Mouse (Mus musculus) thymus, postnatal 4 days (tissue): ENCODE measurements around the gene Gm11564.
"Not testable (repeated sequence)": the region's sequence is repeated elsewhere in the genome, so short reads cannot be mapped to it uniquely, and the experiment has no call there.

Source experiments
- DNase-seq: peaks from one replicate; pipeline ENCODE4 v3.0.0; 2021

The Gm11564 gene

DNA sequence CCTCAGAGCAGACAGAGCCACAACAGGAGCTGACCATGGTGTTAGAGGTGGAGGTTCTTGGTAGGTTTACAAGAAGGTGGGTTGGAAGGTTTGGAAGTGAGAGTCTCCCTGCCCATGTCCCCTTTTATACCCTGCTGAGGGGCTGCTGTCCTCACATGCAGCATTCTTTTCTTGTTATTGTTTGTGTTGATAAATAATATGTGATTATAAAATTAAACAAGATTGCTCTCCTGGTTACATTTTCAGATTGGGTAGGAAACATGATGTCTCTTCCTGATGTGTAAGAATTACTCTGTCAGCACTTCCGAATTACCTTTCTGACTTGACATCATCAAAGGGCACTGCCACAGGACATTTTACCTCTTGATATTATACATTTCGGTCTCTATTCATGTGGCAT, at the start of gene Gm11564:
Gm11564 (minus strand) TSS at position 101 of the 400 bp plus-strand sequence.
- not testable (repeated sequence) for DNase-seq

DNA sequence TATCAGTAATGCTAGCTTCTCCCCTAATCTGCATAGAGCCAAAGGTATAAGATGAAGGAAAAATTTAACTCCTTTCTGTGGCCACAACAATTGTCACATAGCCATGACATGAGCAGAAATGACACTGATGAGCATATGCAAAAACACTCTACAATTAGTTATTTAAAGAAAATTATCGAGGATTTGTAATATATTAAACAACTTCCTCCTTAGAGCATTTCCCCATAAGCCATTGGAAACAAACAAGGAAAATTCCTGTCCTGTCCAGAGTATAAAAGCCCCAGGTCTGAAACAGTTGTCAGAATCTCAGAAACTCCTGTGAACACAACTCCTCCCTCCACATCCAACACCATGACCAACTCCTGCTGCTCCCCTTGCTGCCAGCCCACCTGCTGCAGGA, 48.7 kb upstream of the Gm11564 start, which contains the start of gene Gm11559:
Gm11559 (plus strand) TSS at position 301 of the 400 bp plus-strand sequence.
- DNase-seq: not testable (repeated sequence)

DNA sequence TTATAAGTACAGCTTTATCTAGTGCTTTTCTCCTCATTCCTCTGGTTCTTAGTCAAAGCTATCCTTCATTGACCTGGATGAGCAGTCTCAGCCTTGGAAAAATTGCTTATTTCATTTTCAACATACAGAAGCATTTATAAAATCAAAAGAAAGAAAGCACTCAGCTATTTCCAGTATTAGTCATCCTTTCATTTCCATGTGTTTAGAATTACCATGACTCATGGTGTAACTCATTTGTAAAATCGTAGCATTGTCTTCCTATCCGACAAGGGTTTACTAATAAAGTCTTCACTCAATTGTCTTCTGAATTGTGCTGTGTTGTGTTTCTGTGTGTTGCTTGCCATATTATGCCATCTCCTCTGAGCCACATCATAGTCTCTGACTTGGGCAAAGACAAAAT, 43.3 kb upstream of the Gm11564 start:
- DNase-seq: no peak

DNA sequence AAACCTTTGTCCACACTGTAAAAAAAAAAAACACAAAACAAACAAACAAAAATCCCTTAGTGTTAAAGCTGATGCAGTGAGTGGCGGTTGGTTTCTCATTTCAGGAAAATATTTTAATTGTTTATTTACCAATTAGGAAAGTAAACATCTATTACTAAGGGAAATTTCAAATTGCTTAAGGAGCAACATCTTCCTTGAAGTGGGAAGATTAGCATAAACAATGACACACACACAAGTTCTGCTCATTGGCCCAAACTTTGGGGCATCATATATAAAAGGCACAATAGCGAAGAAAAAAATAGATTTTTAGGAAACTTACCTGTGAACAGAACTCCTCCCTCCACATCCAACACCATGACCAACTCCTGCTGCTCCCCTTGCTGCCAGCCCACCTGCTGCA, 42.2 kb upstream of the Gm11564 start, which contains the start of gene Gm11568:
Gm11568 (plus strand) TSS at position 301 of the 400 bp plus-strand sequence.
- no peak for DNase-seq

- no peak for DNase-seq
These were observed 38.7 kb upstream of the Gm11564 start for GRCm38 (mm10) chr11:99854121-99854520.

- no peak for DNase-seq
These were observed 36.0 kb upstream of the Gm11564 start, which contains the start of gene Krtap4-16 for GRCm38 (mm10) chr11:99851508-99851907. TSS of gene Krtap4-16 (minus strand) at chr11:99851608.

GRCm38 (mm10) chr11:99846746-99847145, 31.3 kb upstream of the Gm11564 start:
- no peak for DNase-seq

DNA sequence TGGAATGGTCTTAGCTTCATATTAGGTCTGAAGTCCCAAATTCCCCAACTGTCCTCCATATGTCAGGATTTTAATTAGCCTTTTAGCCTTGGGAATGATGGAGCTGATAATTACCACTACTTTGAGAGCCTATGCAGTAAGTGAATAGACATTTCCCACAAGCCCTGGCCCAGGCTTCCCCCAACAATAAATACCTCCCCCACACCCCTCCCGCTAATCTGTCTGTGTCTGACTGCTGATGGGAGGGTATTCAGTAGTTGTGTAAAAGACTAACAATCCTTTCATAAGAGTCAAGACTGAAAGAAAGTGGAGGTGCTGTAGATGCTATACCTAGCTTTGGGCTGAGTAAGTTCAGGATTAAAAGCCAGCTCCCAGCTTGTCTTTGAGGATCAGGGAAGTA, 26.7 kb upstream of the Gm11564 start:
- DNase-seq: no peak

DNA sequence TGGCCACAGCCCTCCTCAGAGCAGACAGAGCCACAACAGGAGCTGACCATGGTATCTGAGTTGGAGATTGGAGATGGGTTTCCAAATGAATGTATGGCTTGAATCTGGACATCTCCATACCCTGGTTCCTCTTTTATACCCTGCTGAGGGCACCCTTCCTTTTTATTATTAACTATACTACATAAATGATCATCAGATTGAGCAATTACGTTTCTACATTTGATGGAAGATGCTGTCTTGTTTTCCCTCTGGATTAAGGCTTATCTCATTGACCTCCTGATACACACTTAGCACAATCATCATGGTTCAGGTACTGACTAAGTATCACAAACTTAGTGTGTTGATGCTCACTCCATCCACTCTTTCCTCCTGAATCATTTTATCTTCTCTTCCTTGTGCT, 22.5 kb upstream of the Gm11564 start, which contains the start of gene 2300003K06Rik:
2300003K06Rik (minus strand) TSS at position 101 of the 400 bp plus-strand sequence.
- DNase-seq: no peak

DNA sequence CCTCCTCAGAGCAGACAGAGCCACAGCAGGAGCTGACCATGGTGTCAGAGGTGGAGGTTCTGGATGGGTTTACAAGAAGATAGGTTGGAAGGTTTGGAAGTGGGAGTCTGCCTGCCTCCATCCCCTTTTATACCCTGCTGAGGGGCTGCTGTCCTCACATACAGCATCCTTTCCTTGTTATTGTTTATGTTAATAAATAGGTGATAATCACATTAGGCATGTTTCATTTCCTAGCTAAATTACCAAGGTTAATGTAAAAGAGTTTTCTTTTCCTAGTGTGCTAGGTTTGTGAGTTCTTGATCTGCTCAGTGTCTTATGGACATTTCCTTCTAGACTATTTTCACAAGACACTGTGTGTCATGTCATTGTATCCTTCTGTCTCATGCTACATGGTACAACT, 5.7 kb downstream of the Gm11564 start, which contains the start of gene Krtap4-13:
Krtap4-13 (minus strand) TSS at position 101 of the 400 bp plus-strand sequence.
- not testable (repeated sequence) for DNase-seq

DNA sequence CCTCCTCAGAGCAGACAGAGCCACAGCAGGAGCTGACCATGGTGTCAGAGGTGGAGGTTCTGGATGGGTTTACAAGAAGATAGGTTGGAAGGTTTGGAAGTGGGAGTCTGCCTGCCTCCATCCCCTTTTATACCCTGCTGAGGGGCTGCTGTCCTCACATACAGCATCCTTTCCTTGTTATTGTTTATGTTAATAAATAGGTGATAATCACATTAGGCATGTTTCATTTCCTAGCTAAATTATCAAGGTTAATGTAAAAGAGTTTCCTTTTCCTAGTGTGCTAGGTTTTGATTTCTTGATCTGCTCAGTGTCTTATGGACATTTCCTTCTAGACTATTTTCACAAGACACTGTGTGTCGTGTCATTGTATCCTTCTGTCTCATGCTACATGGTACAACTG, 11.1 kb downstream of the Gm11564 start, which contains the start of gene Gm11554:
Gm11554 (minus strand) TSS at position 101 of the 400 bp plus-strand sequence.
- not testable (repeated sequence) for DNase-seq

DNA sequence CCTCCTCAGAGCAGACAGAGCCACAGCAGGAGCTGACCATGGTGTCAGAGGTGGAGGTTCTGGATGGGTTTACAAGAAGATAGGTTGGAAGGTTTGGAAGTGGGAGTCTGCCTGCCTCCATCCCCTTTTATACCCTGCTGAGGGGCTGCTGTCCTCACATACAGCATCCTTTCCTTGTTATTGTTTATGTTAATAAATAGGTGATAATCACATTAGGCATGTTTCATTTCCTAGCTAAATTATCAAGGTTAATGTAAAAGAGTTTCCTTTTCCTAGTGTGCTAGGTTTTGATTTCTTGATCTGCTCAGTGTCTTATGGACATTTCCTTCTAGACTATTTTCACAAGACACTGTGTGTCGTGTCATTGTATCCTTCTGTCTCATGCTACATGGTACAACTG, 16.6 kb downstream of the Gm11564 start, which contains the start of gene Gm11569:
Gm11569 (minus strand) TSS at position 101 of the 400 bp plus-strand sequence.
- DNase-seq: not testable (repeated sequence)

DNA sequence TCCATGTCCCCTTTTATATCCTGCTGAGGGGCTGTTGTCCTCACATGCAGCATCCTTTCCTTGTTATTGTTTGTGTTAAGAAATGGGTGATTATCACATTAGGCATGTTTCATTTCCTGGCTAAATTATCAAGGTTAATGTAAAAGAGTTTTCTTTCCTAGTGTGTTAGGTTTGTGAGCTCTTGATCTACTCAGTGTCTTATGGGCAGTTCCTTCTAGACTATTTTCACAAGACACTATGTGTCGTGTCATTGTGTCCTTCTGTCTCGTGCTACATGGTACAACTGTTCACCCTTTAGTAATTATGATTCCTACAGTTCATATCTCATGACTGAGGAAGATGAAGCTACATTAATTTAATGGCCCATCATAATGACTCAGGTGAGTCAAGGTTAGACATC, 22.1 kb downstream of the Gm11564 start, which contains the start of gene Gm11596:
Gm11596 (minus strand) TSS at position 101 of the 400 bp plus-strand sequence.
- DNase-seq: no peak

GRCm38 (mm10) chr11:99784900-99785299, 30.6 kb downstream of the Gm11564 start, which contains the start of gene Krtap4-9:
TSS of gene Krtap4-9 (plus strand) at chr11:99785200.
- not testable (repeated sequence) for DNase-seq

DNA sequence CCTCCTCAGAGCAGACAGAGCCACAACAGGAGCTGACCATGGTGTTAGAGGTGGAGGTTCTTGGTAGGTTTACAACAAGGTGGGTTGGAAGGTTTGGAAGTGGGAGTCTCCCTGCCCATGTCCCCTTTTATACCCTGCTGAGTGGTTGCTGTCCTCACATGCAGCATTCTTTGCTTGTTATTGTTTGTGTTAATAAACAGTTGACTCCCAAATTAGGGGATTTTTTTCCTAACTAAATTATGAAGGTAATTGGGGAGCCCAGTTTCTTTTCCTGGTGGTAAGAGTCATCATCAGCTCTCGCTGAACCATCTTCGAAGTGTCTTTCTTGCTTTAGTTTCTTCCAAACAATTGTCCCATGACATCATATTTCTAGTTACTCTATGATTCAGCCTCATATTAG, 34.9 kb downstream of the Gm11564 start, which contains the start of gene Krtap4-8:
Krtap4-8 (minus strand) TSS at position 101 of the 400 bp plus-strand sequence.
- DNase-seq: no peak

DNA sequence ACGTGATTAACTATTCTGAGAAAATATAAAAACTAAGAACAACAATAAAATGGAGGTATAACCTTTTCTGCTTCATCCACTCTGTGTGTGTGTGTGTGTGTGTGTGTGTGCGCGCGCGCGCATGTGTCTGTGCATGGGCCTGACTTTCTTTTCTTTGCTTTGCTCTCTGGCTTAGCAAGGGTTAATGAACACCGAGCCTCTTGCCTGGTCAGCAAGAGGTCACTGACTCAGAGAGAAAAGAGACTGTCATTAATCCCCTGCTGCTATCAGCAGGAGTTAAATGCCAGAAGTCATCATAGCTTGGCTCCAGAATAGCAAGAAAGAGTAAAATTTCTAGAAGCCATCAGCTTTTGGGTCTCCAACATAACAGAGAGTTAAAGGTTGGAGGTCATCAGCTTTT, 37.1 kb downstream of the Gm11564 start:
- no peak for DNase-seq

- not testable (repeated sequence) for DNase-seq
These were observed 42.7 kb downstream of the Gm11564 start, which contains the start of gene Gm11595 for GRCm38 (mm10) chr11:99772813-99773212. TSS of gene Gm11595 (minus strand) at chr11:99772913.

DNA sequence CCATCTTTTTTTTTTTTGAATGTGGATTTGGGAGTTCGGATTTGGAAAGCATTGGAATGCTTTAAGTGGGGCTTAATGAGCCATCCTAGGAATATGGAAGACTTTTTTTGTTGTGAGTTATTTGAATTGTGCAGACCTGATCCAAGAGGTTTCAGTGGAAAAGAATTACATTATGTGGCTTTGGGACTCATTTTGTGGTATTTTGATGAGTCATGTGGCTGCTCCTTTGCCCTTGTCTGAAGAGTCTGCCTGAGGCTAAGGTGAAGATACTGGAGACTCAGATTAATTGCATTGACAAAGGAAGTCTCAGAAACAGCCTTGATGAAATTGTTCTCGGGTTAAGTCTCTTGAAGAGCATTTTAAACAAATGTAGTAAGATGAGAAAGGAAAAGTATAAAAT, 47.1 kb downstream of the Gm11564 start:
- no peak for DNase-seq
